Mouse (Mus musculus) neural tube, embryonic 12.5 days (tissue): Measurements from ENCODE around the gene Gm9970. TPM values are rescaled to one million over a fixed set of nuclear protein-coding genes. Genes with fewer than 3 reads are reported as not detected.

Experiments used
- ATAC-seq: fragments of 200-750 bp; cut with Nextera tagmentation; 2 replicates; pipeline ENCODE4 v1.8.0; 2017; ENCODE audit warnings: low read depth, mild to moderate bottlenecking, moderate TSS enrichment, moderate library complexity; ENCODE audit not compliant: low FRiP score
- H3K27ac ChIP-seq: fragments of 300-500 bp; sonication (generic); 2 replicates; pipeline ENCODE4 v1.5.1; 2016
- H3K27me3 ChIP-seq: fragments of 300-500 bp; sonication (generic); replicated peaks from 2 replicates; pipeline ENCODE4 v1.6.1; 2016; ENCODE audit warnings: mild to moderate bottlenecking
- H3K36me3 ChIP-seq: fragments of 300-500 bp; sonication (generic); 2 replicates; pipeline ENCODE4 v1.6.1; 2016; ENCODE audit warnings: mild to moderate bottlenecking
- H3K4me1 ChIP-seq: fragments of 300-500 bp; sonication (generic); 2 replicates; pipeline ENCODE4 v1.6.1; 2016
- H3K4me2 ChIP-seq: fragments of 300-500 bp; sonication (generic); replicated peaks from 2 replicates; pipeline ENCODE4 v1.6.1; 2016; ENCODE audit warnings: mild to moderate bottlenecking
- H3K4me3 ChIP-seq: fragments of 300-500 bp; sonication (generic); 2 replicates; pipeline ENCODE4 v1.5.1; 2016
- H3K9ac ChIP-seq: fragments of 300-500 bp; sonication (generic); 2 replicates; pipeline ENCODE4 v1.6.1; 2016; ENCODE audit warnings: mild to moderate bottlenecking
- H3K9me3 ChIP-seq: fragments of 300-500 bp; sonication (generic); 2 replicates; pipeline ENCODE4 v1.6.1; 2016; ENCODE audit warnings: mild to moderate bottlenecking
- WGBS: fragments of 180-500 bp; shearing (Covaris S2); methylation state at CpG from one replicate; pipeline ENCODE4 v1.1.7; 2016; 5-methylcytosine and 5-hydroxymethylcytosine counted together
- polyA plus RNA-seq: library from polyadenylated mRNA; unstranded; fragments of >200 nt; fragmentation: Nextera tagmentation; extraction: Ambion mirVana; gene quantifications from 2 replicates; pipeline ENCODE4 v1.2.1, GENCODE M21; 2016

Gm9970 gene
- polyA plus RNA-seq, 1 experiment from 2014 or later, result 0.90 TPM

DNA sequence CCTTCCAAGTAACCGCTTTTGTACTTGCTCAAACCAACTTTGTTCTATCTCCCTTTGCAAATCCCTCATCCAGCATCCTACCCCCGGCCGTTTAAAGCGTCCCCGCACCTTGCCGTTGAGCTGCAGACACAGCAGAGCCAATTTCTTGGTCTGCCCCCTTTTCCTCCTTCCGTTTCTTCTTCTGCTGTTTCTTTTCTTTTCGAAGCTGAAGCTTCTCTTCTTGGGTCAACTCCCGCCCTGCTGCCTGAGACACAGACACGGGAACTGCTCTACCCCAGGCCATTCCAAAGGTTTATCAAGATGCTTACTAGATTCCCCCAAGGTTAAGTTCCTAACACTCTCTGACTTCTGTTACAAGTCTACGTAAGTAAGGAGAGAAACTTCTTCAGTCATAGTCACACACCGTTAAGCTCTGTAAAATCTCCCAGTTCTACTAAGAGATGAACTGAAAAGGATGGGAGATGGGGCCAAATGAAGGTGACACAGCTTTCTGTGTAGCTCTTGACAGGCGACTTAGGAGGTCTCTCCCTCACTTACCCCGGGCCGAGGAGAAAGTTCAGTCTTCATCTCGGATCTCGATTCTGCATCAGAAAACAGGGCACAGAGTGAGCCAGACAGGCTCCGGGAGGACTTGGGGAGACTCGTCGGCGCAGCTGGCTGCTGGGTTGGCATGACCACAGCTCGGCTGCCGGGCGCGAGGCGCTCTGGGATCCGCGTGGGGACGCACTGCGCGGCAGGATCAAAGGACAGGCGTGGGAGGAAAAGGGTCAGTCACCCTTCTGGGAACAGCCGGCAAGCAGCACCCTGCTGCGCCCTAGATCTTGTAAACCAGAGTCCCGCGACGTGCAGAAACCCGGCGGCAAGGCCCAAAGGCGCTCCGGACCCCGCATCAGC is 48.7 kb downstream of the Gm9970 start:
- Histone ChIP-seq H3K9ac (peak overlapping the region; percentile 92), H3K4me2 (peak overlapping the region; percentile 82), H3K4me3 (peak overlapping the region; percentile 83), H3K4me1 (peaks cover 20% of the 10 kb centered on the region), H3K9me3 (no peaks in the 10 kb centered on the region), H3K27me3 (no peaks in the 10 kb centered on the region), H3K36me3 (peaks cover 66% of the 10 kb centered on the region), H3K27ac (peak overlapping the region; percentile 54; the same call in 1 of the 2 replicates)
- ATAC-seq, result peak; percentile 74
- 17% methylated on average over 42 of the region's 42 CpGs for WGBS

Other genes with a start within 250 kb of the Gm9970 start
- 119 and 125 TPM in 2 replicates for gene Atraid, start 192.9 kb downstream of the Gm9970 start, polyA plus RNA-seq
- 11.0 and 12.2 TPM in 2 replicates for gene Slc5a6, start 192.3 kb downstream of the Gm9970 start, polyA plus RNA-seq
- gene Cad, start 186.5 kb downstream of the Gm9970 start, polyA plus RNA-seq, result 24.2 and 30.1 TPM in 2 replicates
- not detected in 2 replicates for gene Dnajc5g, start 134.9 kb downstream of the Gm9970 start, polyA plus RNA-seq
- 16.2 and 18.8 TPM in 2 replicates for gene Slc30a3, start 133.0 kb downstream of the Gm9970 start, polyA plus RNA-seq
- 0.79 and 0.88 TPM in 2 replicates for gene Trim54, start 124.5 kb downstream of the Gm9970 start, polyA plus RNA-seq
- gene Ucn, start 102.4 kb downstream of the Gm9970 start, polyA plus RNA-seq, result not detected in 2 replicates
- 50.3 and 51.5 TPM in 2 replicates for gene Mpv17, start 87.0 kb downstream of the Gm9970 start, polyA plus RNA-seq
- 1.5 and 2.4 TPM in 2 replicates for gene Gm29609, start 61.3 kb downstream of the Gm9970 start, polyA plus RNA-seq
- 86.7 and 90.5 TPM in 2 replicates for gene Gtf3c2, start 61.1 kb downstream of the Gm9970 start, polyA plus RNA-seq
- gene Snx17, start 48.0 kb downstream of the Gm9970 start, polyA plus RNA-seq, result 131 and 134 TPM in 2 replicates
- gene Eif2b4, start 47.8 kb downstream of the Gm9970 start, polyA plus RNA-seq, result 71.7 and 80.3 TPM in 2 replicates
- 24.2 and 27.3 TPM in 2 replicates for gene Zfp513, start 38.9 kb downstream of the Gm9970 start, polyA plus RNA-seq
- gene Ppm1g, start 20.5 kb downstream of the Gm9970 start, polyA plus RNA-seq, result 151 and 161 TPM in 2 replicates
- gene Nrbp1, start 368 bp downstream of the Gm9970 start, polyA plus RNA-seq, result 150 TPM in 2 replicates
- gene Krtcap3, start 10.5 kb upstream of the Gm9970 start, polyA plus RNA-seq, result 3.1 and 5.1 TPM in 2 replicates
- 41.2 and 43.9 TPM in 2 replicates for gene Ift172, start 49.9 kb upstream of the Gm9970 start, polyA plus RNA-seq
- 79.5 and 80.7 TPM in 2 replicates for gene Fndc4, start 54.8 kb upstream of the Gm9970 start, polyA plus RNA-seq
- 0.23 and 0.49 TPM in 2 replicates for gene Gckr, start 56.2 kb upstream of the Gm9970 start, polyA plus RNA-seq
- gene Zfp512, start 211.2 kb upstream of the Gm9970 start, polyA plus RNA-seq, result 97.1 and 100 TPM in 2 replicates
- gene 4930548H24Rik, start 244.5 kb upstream of the Gm9970 start, polyA plus RNA-seq, result not detected in 2 replicates